Mouse (Mus musculus) CD4-positive naive resting alpha-beta T cell, adult 57 days (primary cell): ENCODE data around the gene Klhl21. TPM values are rescaled to one million over a fixed set of nuclear protein-coding genes. Genes with fewer than 3 reads are reported as not detected.

Experiments used
- total RNA-seq: library from RNA; stranded (reverse); gene quantifications from one replicate; pipeline ENCODE4 v1.2.4, GENCODE M21; 2023

The Klhl21 gene
- 29.4 TPM for total RNA-seq

GRCm38 (mm10) chr4:152008622-152009075 lies at the start of gene Klhl21:
Klhl21 (plus strand) TSS chr4:152008803.

GRCm38 (mm10) chr4:151988342-151989109 lies 20.1 kb upstream of the Klhl21 start, which contains the start of gene Thap3:
Thap3 (minus strand) TSS chr4:151988997.

GRCm38 (mm10) chr4:151996173-151996950 lies 12.2 kb upstream of the Klhl21 start, which contains the start of gene Phf13:
Phf13 (minus strand) TSS chr4:151996258.

GRCm38 (mm10) chr4:152027524-152027923 lies 18.9 kb downstream of the Klhl21 start, which contains the start of gene Zbtb48:
Zbtb48 (minus strand) TSS chr4:152027671.

GRCm38 (mm10) chr4:152038225-152038984 lies 29.8 kb downstream of the Klhl21 start, which contains the start of gene Tas1r1:
Tas1r1 (minus strand) TSS chr4:152038568.

GRCm38 (mm10) chr4:152038985-152039830 lies 30.6 kb downstream of the Klhl21 start, which contains the start of gene Nol9:
Nol9 (plus strand) TSS chr4:152039321.

Other genes starting within 250 kb of the Klhl21 start
- gene Camta1, start 146.9 kb upstream of the Klhl21 start, total RNA-seq: 41.6 TPM
- gene Dnajc11, start 75.1 kb upstream of the Klhl21 start, total RNA-seq: 60.5 TPM
- gene Thap3, start 19.8 kb upstream of the Klhl21 start, total RNA-seq: 50.4 TPM
- 13.1 TPM for gene Phf13, start 12.5 kb upstream of the Klhl21 start, total RNA-seq
- 16.8 TPM for gene Zbtb48, start 18.9 kb downstream of the Klhl21 start, total RNA-seq
- 0.21 TPM for gene Tas1r1, start 29.8 kb downstream of the Klhl21 start, total RNA-seq
- gene Nol9, start 30.5 kb downstream of the Klhl21 start, total RNA-seq: 42.5 TPM
- 2.4 TPM for gene Plekhg5, start 63.7 kb downstream of the Klhl21 start, total RNA-seq
- 45.9 TPM for gene Tnfrsf25, start 107.1 kb downstream of the Klhl21 start, total RNA-seq
- 2.6 TPM for gene Espn, start 143.6 kb downstream of the Klhl21 start, total RNA-seq
- gene Hes2, start 150.1 kb downstream of the Klhl21 start, total RNA-seq: not detected
- gene Acot7, start 169.3 kb downstream of the Klhl21 start, total RNA-seq: 8.2 TPM